Mouse (Mus musculus) left cerebral cortex, postnatal 36 days (tissue): ENCODE measurements at regions not wholly inside any gene's neighbourhood (a gene's known extent, or its start where the extent isn't known, plus 50 kb on each side); places are given as distances from the start of the nearest gene placed in this dataset.

Experiments used
- DNase-seq, 2 experiments: peaks; one replicate each; pipeline ENCODE4 v3.0.0; 2021 to 2022; ENCODE audit warnings: low spot score in 2 of 2, mixed read lengths in 1 of 2
- intact Hi-C: fragments of 180-260 bp; cut with DNase I; formaldehyde crosslinking; loops from one replicate; pipeline ENCODE4 v1.15.1; 2025

- no peak for DNase-seq
Measured at GRCm38 (mm10) chr5:118878722-118879121, 318.2 kb downstream of the Med13l start.

GRCm38 (mm10) chr5:118879808-118880478 lies 319.5 kb downstream of the Med13l start:
- intact Hi-C loops = loop anchor here (1.0 to 10.0 kb wide), 3 partner anchors 98 to 955 kb away; partner anchors contain the start of gene Tbx5
- peak; percentile 32 to 58 for DNase-seq

More at GRCm38 (mm10) chr5:118878722-118879121, 318.2 kb downstream of the Med13l start:
- intact Hi-C loops = loop anchor here (1.0 to 10.0 kb wide), 3 partner anchors 96 to 956 kb away; partner anchors contain the start of gene Tbx5

GRCm38 (mm10) chr5:118880546-118880945 lies 320.1 kb downstream of the Med13l start:
- DNase-seq = no peak
- intact Hi-C loops = no loop called here

GRCm38 (mm10) chr5:118881886-118882285 lies 321.4 kb downstream of the Med13l start:
- intact Hi-C loops = no loop called here
- no peak for DNase-seq

GRCm38 (mm10) chr5:118888131-118888530 lies 327.7 kb downstream of the Med13l start:
- DNase-seq = no peak
- intact Hi-C loops = no loop called here

- intact Hi-C loops = no loop called here
- DNase-seq = peak in 1 of 2 experiments; percentile 11
Measured at GRCm38 (mm10) chr5:118891131-118891530, 330.7 kb downstream of the Med13l start.

- DNase-seq = no peak
- intact Hi-C loops = no loop called here
Measured at GRCm38 (mm10) chr5:118908224-118908623, 347.7 kb downstream of the Med13l start.

- intact Hi-C loops = no loop called here
- no peak for DNase-seq
Measured at GRCm38 (mm10) chr5:118909756-118910155, 349.3 kb downstream of the Med13l start.

GRCm38 (mm10) chr5:118914191-118914750 lies 353.8 kb downstream of the Med13l start:
- no peak for DNase-seq
- intact Hi-C loops = no loop called here

- no peak for DNase-seq
- intact Hi-C loops = no loop called here
Measured at GRCm38 (mm10) chr5:118923357-118923756, 362.9 kb downstream of the Med13l start.

- intact Hi-C loops = no loop called here
Measured at GRCm38 (mm10) chr5:118929037-118929436, 368.6 kb downstream of the Med13l start.

GRCm38 (mm10) chr5:118929990-118930501 lies 369.6 kb downstream of the Med13l start:
- intact Hi-C loops = no loop called here
- no peak for DNase-seq

More at GRCm38 (mm10) chr5:118929037-118929436, 368.6 kb downstream of the Med13l start:
- DNase-seq = no peak

- no peak for DNase-seq
- intact Hi-C loops = no loop called here
Measured at GRCm38 (mm10) chr5:118939336-118940039, 379.0 kb downstream of the Med13l start.

GRCm38 (mm10) chr5:118944256-118944655 lies 383.8 kb downstream of the Med13l start:
- intact Hi-C loops = no loop called here
- DNase-seq = no peak

- intact Hi-C loops = no loop called here
- no peak for DNase-seq
Measured at GRCm38 (mm10) chr5:118946090-118946489, 385.6 kb downstream of the Med13l start.

- intact Hi-C loops = no loop called here
- DNase-seq = no peak
Measured at GRCm38 (mm10) chr5:118946994-118947393, 386.5 kb downstream of the Med13l start.

GRCm38 (mm10) chr5:118948119-118948786 lies 387.8 kb downstream of the Med13l start:
- intact Hi-C loops = no loop called here
- no peak for DNase-seq

- DNase-seq = no peak
- intact Hi-C loops = no loop called here
Measured at GRCm38 (mm10) chr5:118951067-118951466, 390.6 kb downstream of the Med13l start.

- no peak for DNase-seq
- intact Hi-C loops = no loop called here
Measured at GRCm38 (mm10) chr5:118960521-118961001, 400.1 kb downstream of the Med13l start.

GRCm38 (mm10) chr5:118961091-118961490 lies 400.6 kb downstream of the Med13l start:
- intact Hi-C loops = no loop called here
- DNase-seq = no peak
